Mouse (Mus musculus) megakaryocyte, embryonic 14.5 days (primary cell): ENCODE results near the gene 4930502E18Rik.
"Not testable (repeated sequence)": the region's sequence is repeated elsewhere in the genome, so short reads cannot be mapped to it uniquely, and the experiment has no call there.

Source experiments
- FLI1 ChIP-seq: IDR thresholded peaks from 2 replicates; pipeline ENCODE4 v1.6.1; 2012; ENCODE audit warnings: low read length, inconsistent platforms, mixed read lengths
- GATA1 ChIP-seq: IDR thresholded peaks from 3 replicates; pipeline ENCODE4 v1.6.1; 2012; ENCODE audit warnings: mixed read lengths, low read length, inconsistent platforms, borderline replicate concordance

DNA sequence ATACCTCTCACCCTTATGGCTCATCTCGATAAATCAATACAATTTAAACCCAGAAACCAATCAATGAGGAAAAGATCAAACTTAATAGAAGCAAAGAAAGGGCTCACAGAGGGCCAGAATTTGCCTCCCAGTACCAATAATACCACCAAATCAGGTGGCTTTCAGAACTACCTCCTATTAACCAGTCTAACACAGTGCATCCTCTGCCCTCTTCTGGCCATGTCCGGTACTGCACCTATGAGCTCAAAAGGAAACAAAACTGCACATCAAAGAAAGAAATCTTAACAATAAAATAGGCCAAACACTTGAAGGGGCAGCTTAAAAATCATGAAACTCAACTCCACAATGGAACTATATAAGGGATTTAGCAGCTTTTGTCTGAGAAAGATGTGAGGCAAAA, 47.7 kb upstream of the 4930502E18Rik start:
- TF ChIP-seq FLI1, GATA1: not testable (repeated sequence)
